ENCODE assay signal across 8 mouse cellular contexts in the genomic region with DNA sequence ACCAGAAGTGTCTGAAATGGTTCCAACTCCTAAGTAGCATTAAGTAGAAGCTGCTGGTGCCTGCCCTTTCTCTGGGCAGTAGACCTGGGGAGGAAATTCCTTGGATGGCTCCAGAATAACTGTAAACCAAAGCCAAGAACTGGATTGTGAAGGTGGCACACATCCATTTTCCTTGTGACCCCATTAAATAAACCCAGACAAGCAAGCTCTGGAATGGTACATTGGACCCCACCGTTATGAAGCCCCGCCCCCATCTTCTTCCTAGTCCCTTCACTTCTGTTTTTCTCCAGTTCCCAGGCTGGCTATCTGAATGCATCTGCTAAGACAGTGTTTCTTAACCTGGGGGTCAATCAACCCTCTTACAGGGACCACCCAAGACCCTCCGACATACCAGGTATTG. TPM values are rescaled to one million over a fixed set of nuclear protein-coding genes. Genes with fewer than 3 reads are reported as not detected.
DNase-seq lines count a peak whose midpoint lies in the region; ATAC-seq and TF ChIP-seq lines count a peak whose summit lies in the region.

A gene (plus strand): TSS at position 279 of the 400 bp plus-strand sequence.

- 87% methylated on average over 3 of the region's 3 CpGs for WGBS in forebrain, embryonic 11.5 days
- WGBS in midbrain, embryonic 14.5 days, result 91% methylated on average over 3 of the region's 3 CpGs

- ATAC-seq in forebrain, embryonic 11.5 days (replicated peaks; ENCODE audit: low FRiP score), result no peak
- no peak for ATAC-seq in hematopoietic stem cell, adult 5-6 weeks (replicated peaks in 1 of 2; ENCODE audit: insufficient read depth in 1 of 2, low FRiP score in 2 of 2, low TSS enrichment in 1 of 2, low read depth in 1 of 2, poor library complexity in 2 of 2, severe bottlenecking in 2 of 2)
- no peak for ATAC-seq in midbrain, embryonic 14.5 days (ENCODE audit: low FRiP score, low TSS enrichment)

- peaks cover 5% of the 10 kb centered on the region for H3K4me1 ChIP-seq in testis, adult 2 months (ENCODE audit: control insufficient read depth, insufficient read depth, low read length)
- peaks cover 7% of the 10 kb centered on the region; the same call in 1 of the 2 replicates for H3K4me1 ChIP-seq in forebrain, embryonic 11.5 days (replicated peaks; ENCODE audit: control insufficient read depth, insufficient read depth, low read length)
- peaks cover 11% of the 10 kb centered on the region for H3K4me1 ChIP-seq in midbrain, embryonic 14.5 days (ENCODE audit: control insufficient read depth, insufficient read depth, low read length)

- no peaks in the 10 kb centered on the region for H3K27me3 ChIP-seq in testis, adult 2 months (ENCODE audit: control insufficient read depth, insufficient read depth, low read length)
- H3K27me3 ChIP-seq in forebrain, embryonic 11.5 days (ENCODE audit: control insufficient read depth, insufficient read depth, low read length), result no peaks in the 10 kb centered on the region
- no peaks in the 10 kb centered on the region for H3K27me3 ChIP-seq in midbrain, embryonic 14.5 days (ENCODE audit: control insufficient read depth, insufficient read depth, low read length)

- H3K4me2 ChIP-seq in forebrain, embryonic 11.5 days (ENCODE audit: low read depth, low read length, severe bottlenecking), result no peak within 1 kb of the TSS
- no peak within 1 kb of the TSS for H3K4me2 ChIP-seq in midbrain, embryonic 14.5 days (ENCODE audit: low read length)

- no peak within 1 kb of the TSS for H3K9ac ChIP-seq in forebrain, embryonic 11.5 days (ENCODE audit: low read length)
- no peak within 1 kb of the TSS for H3K9ac ChIP-seq in midbrain, embryonic 14.5 days (replicated peaks; ENCODE audit: low read length)

- no peaks in the 10 kb centered on the region for H3K36me3 ChIP-seq in testis, adult 2 months (ENCODE audit: control insufficient read depth, insufficient read depth, low read length)
- H3K36me3 ChIP-seq in forebrain, embryonic 11.5 days (ENCODE audit: control insufficient read depth, insufficient read depth, low read length), result no peaks in the 10 kb centered on the region
- H3K36me3 ChIP-seq in midbrain, embryonic 14.5 days (ENCODE audit: control insufficient read depth, insufficient read depth, low read length), result no peaks in the 10 kb centered on the region

- DNase-seq in testis, postnatal 10 days (ENCODE audit: low spot score), result no peak
- no peak for DNase-seq in forebrain, embryonic 11.5 days (ENCODE audit: low spot score)
- no peak for DNase-seq in left cerebral cortex, postnatal 10 days (ENCODE audit: extremely low spot score in 1 of 2, low spot score in 2 of 2)
- DNase-seq in midbrain, embryonic 14.5 days, result no peak
- DNase-seq in thymus, postnatal 25 days, result no peak
- no peak for DNase-seq in thymus, postnatal 10 days (ENCODE audit: low spot score in 2 of 2)

- no peak for TF ChIP-seq POLR2A in testis, adult 2 months (IDR thresholded peaks at IDR 0.05; ENCODE audit: control insufficient read depth, low read depth, low read length)

- H3K27ac ChIP-seq in testis, adult 2 months (ENCODE audit: control insufficient read depth, insufficient read depth, low read depth, low read length), result no peak within 1 kb of the TSS
- no peak within 1 kb of the TSS for H3K27ac ChIP-seq in forebrain, embryonic 11.5 days (ENCODE audit: low read depth, low read length)
- H3K27ac ChIP-seq in midbrain, embryonic 14.5 days (replicated peaks; ENCODE audit: low read depth, low read length), result no peak within 1 kb of the TSS

- TF ChIP-seq CTCF in testis, adult 2 months (IDR thresholded peaks at IDR 0.05; ENCODE audit: control insufficient read depth, insufficient read depth, insufficient replicate concordance, low read depth, low read length), result no peak

- H3K9me3 ChIP-seq in forebrain, embryonic 11.5 days (ENCODE audit: control insufficient read depth, low read length), result no peaks in the 10 kb centered on the region
- H3K9me3 ChIP-seq in midbrain, embryonic 14.5 days (ENCODE audit: control insufficient read depth, low read length), result no peaks in the 10 kb centered on the region

- H3K4me3 ChIP-seq in testis, adult 2 months (ENCODE audit: control insufficient read depth, low read depth, low read length), result no peak within 1 kb of the TSS
- no peak within 1 kb of the TSS for H3K4me3 ChIP-seq in forebrain, embryonic 11.5 days (ENCODE audit: low read depth, low read length)
- H3K4me3 ChIP-seq in midbrain, embryonic 14.5 days (replicated peaks; ENCODE audit: low read depth, low read length), result no peak within 1 kb of the TSS

- intact Hi-C loops in left cerebral cortex, postnatal 10 days (cut with DNase I), result no loop called here

RNA-seq across cellular contexts. Expression of the gene that starts here (rescaled TPM):
- polyA plus RNA-seq in testis, adult 2 months (2012; rRNA removed), result 10.8 and 11.1 TPM in 2 replicates
- 31.2 and 32.1 TPM in 2 replicates for polyA plus RNA-seq in forebrain, embryonic 11.5 days (2014; fragmentation: Nextera tagmentation; extraction: Ambion mirVana)
- 37.2 and 68.0 TPM in 2 replicates for total RNA-seq in hematopoietic stem cell, adult 5-6 weeks (2017)
- 10 to 100 TPM; 42.1 to 47.9 TPM for total RNA-seq in left cerebral cortex, postnatal 10 days (2021)
- polyA plus RNA-seq in midbrain, embryonic 14.5 days (2014; fragmentation: Nextera tagmentation; extraction: Ambion mirVana), result 49.1 and 50.7 TPM in 2 replicates
